Mouse (Mus musculus): Measurements from ENCODE around the gene U2surp. TPM values are rescaled to one million over a fixed set of nuclear protein-coding genes. Genes with fewer than 3 reads are reported as not detected.
"Not testable (repeated sequence)": the region's sequence is repeated elsewhere in the genome, so short reads cannot be mapped to it uniquely, and the experiment has no call there.

Gene U2surp
- polyA plus RNA-seq, 1 experiment = 51.8 TPM

GRCm38 (mm10) chr9:95478443-95478842 lies 33.4 kb downstream of the U2surp start:
- TF ChIP-seq CTCF (IDR thresholded peaks at IDR 0.05; ENCODE audit: low read depth, low read length) (no peak), POLR2A (IDR thresholded peaks at IDR 0.05; ENCODE audit: borderline replicate concordance, low read depth, low read length) (no peak)
- Histone ChIP-seq H3K4me3 (ENCODE audit: insufficient read depth, low read length) (no peak overlapping the region), H3K27ac (ENCODE audit: insufficient read depth, low read depth, low read length) (no peak overlapping the region), H3K4me1 (ENCODE audit: control insufficient read depth, insufficient read depth, low read length) (no peaks in the 10 kb centered on the region)

- no peak overlapping the region for H3K4me3 ChIP-seq (ENCODE audit: insufficient read depth, low read length)
- TF ChIP-seq CTCF (IDR thresholded peaks at IDR 0.05; ENCODE audit: low read depth, low read length) = no peak
- no peak for TF ChIP-seq POLR2A (IDR thresholded peaks at IDR 0.05; ENCODE audit: borderline replicate concordance, low read depth, low read length)
- no peaks in the 10 kb centered on the region for H3K4me1 ChIP-seq (ENCODE audit: control insufficient read depth, insufficient read depth, low read length)
Observed at GRCm38 (mm10) chr9:95472926-95473325, 38.9 kb downstream of the U2surp start.

GRCm38 (mm10) chr9:95469011-95469576 lies 42.7 kb downstream of the U2surp start:
- not testable (repeated sequence) for H3K27ac ChIP-seq (ENCODE audit: insufficient read depth, low read depth, low read length); H3K4me1 ChIP-seq (ENCODE audit: control insufficient read depth, insufficient read depth, low read length); H3K4me3 ChIP-seq (ENCODE audit: insufficient read depth, low read length)

More at GRCm38 (mm10) chr9:95472926-95473325, 38.9 kb downstream of the U2surp start:
- no peak overlapping the region for H3K27ac ChIP-seq (ENCODE audit: insufficient read depth, low read depth, low read length)

DNA sequence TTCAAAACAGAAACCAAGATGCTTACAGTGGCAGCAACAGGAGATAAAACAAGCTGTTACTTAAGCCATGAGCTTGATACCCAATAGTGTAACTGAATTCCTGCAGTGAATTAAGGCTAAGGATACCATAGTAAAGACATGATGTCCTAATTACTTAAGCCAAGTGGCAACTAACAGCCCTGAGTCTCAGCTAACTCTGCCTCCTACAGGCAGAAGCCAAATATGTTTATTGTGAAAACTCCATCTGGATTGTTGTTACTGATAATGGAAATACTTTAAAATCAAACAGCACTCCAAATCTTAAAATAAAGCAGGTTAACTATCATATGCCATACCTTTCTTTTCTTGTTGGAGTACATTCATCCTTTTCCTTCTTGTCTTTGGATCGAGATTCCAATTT lies 47.8 kb downstream of the U2surp start:
- Histone ChIP-seq H3K27ac (ENCODE audit: insufficient read depth, low read depth, low read length) (no peak overlapping the region), H3K4me1 (ENCODE audit: control insufficient read depth, insufficient read depth, low read length) (peaks cover 4% of the 10 kb centered on the region; the same call in 1 of the 2 replicates), H3K4me3 (ENCODE audit: insufficient read depth, low read length) (no peak overlapping the region)
- TF ChIP-seq CTCF (IDR thresholded peaks at IDR 0.05; ENCODE audit: low read depth, low read length) (no peak), POLR2A (IDR thresholded peaks at IDR 0.05; ENCODE audit: borderline replicate concordance, low read depth, low read length) (no peak)

GRCm38 (mm10) chr9:95451931-95452330 lies 59.9 kb downstream of the U2surp start:
- Histone ChIP-seq H3K27ac (ENCODE audit: insufficient read depth, low read depth, low read length) (no peak overlapping the region), H3K4me3 (ENCODE audit: insufficient read depth, low read length) (no peak overlapping the region), H3K4me1 (ENCODE audit: control insufficient read depth, insufficient read depth, low read length) (peaks cover 9% of the 10 kb centered on the region)
- TF ChIP-seq POLR2A (IDR thresholded peaks at IDR 0.05; ENCODE audit: borderline replicate concordance, low read depth, low read length) (no peak), CTCF (IDR thresholded peaks at IDR 0.05; ENCODE audit: low read depth, low read length) (no peak)

DNA sequence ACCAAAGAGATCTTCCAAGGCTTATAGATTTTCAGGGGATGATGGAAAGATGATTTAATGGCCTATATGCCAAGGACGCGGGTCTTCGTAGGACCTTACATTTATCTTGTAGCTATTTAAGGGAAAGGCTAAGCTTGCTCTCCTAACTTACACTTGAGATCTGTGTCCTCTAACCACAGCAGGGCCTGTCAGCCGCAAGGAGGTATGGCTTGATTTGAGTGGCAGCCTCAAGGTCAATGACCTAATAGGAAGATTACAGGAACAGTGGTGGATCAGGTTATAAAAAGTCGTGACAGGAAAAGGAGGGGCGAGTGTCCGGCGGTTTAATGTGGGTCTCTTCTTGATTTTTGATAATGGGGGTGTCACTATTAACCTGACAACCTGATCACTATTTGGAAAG lies 61.2 kb downstream of the U2surp start:
- Histone ChIP-seq H3K27ac (ENCODE audit: insufficient read depth, low read depth, low read length) (no peak overlapping the region), H3K4me1 (ENCODE audit: control insufficient read depth, insufficient read depth, low read length) (peaks cover 9% of the 10 kb centered on the region), H3K4me3 (ENCODE audit: insufficient read depth, low read length) (no peak overlapping the region)
- TF ChIP-seq POLR2A (IDR thresholded peaks at IDR 0.05; ENCODE audit: borderline replicate concordance, low read depth, low read length) = no peak

DNA sequence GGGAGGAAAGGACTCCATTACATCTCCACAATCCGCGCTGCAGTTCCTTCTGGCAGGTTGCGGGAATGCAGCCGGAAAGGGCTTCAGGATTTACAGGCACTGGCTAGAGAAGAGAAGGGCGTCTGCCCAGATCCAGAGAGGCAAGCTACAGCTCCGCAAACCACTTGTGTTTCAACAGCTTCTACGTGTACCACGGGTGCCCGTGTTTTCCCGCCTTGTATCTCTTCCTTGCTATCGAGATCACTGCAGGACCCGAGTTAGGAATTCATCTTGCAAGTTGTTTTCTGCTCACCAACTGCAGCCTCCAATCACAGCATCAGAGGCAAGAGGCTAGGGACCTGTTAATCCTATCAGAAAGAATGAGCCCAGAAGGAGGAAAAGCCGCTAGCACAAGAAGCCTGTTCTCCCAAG lies 69.5 kb downstream of the U2surp start:
- TF ChIP-seq CTCF (IDR thresholded peaks at IDR 0.05; ENCODE audit: low read depth, low read length) (no peak), POLR2A (IDR thresholded peaks at IDR 0.05; ENCODE audit: borderline replicate concordance, low read depth, low read length) (no peak)
- Histone ChIP-seq H3K4me3 (ENCODE audit: insufficient read depth, low read length) (no peak overlapping the region), H3K27ac (ENCODE audit: insufficient read depth, low read depth, low read length) (no peak overlapping the region), H3K4me1 (ENCODE audit: control insufficient read depth, insufficient read depth, low read length) (no peaks in the 10 kb centered on the region)

GRCm38 (mm10) chr9:95437883-95438282 lies 73.9 kb downstream of the U2surp start:
- H3K4me1 ChIP-seq (ENCODE audit: control insufficient read depth, insufficient read depth, low read length) = no peaks in the 10 kb centered on the region
- H3K4me3 ChIP-seq (ENCODE audit: insufficient read depth, low read length) = no peak overlapping the region
- no peak overlapping the region for H3K27ac ChIP-seq (ENCODE audit: insufficient read depth, low read depth, low read length)
- TF ChIP-seq CTCF (IDR thresholded peaks at IDR 0.05; ENCODE audit: low read depth, low read length) (no peak), POLR2A (IDR thresholded peaks at IDR 0.05; ENCODE audit: borderline replicate concordance, low read depth, low read length) (no peak)

DNA sequence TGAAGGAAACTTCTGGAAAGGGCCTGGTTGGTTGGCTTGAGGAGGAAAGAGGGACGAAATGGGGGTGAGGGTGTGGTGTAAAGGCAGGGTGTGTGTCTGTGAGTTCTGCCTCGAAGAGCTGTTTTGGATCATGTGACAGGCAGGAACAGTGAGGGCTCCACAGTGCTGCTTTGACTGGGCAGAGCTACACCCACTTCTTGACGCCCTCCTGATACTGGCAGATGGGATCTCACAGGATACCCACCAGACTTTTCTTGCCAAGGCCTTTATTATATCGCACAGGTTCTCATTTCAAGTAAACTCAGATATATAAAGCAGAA lies 75.5 kb downstream of the U2surp start:
- Histone ChIP-seq H3K27ac (ENCODE audit: insufficient read depth, low read depth, low read length) (no peak overlapping the region), H3K4me1 (ENCODE audit: control insufficient read depth, insufficient read depth, low read length) (no peaks in the 10 kb centered on the region), H3K4me3 (ENCODE audit: insufficient read depth, low read length) (no peak overlapping the region)
- TF ChIP-seq POLR2A (IDR thresholded peaks at IDR 0.05; ENCODE audit: borderline replicate concordance, low read depth, low read length) (no peak), CTCF (IDR thresholded peaks at IDR 0.05; ENCODE audit: low read depth, low read length) (no peak)

DNA sequence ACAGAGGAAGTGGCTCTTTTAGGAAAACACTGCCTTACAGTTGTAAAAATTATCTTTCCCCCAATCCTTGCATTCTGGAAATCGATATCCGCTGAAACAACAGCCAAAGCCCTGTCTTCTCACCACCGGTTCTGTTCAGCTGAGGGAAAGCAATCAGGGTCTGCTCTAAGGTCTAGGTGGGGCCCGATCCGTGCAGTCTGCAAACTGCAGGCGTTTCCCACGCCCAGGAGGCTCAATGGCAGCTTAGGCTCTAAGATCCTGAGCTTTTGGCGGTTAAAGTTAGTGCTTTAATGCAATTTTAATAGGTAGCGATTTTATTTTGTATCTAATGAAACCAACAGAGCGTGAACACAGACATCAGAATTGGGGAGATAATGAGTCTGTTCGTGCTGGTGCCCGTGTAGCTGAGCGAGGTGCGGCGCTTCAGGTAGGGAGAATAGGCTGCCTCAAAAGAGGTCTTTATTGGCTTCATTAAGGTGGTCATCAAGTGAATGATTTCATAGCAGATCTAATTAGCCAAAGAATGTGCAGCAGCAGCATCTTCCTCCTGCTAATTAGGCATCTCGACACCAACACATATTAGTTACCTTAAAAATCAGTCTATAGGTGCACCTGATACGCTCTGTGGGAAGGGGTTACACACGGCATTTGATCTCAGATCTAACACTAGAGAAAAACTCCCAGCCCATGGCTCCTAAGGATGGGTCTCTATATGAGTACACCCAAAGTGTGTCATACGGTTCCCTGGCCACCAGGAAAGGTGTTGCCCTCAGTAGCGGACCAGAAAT lies 76.1 kb downstream of the U2surp start:
- Histone ChIP-seq H3K4me3 (ENCODE audit: insufficient read depth, low read length) (no peak overlapping the region), H3K4me1 (ENCODE audit: control insufficient read depth, insufficient read depth, low read length) (no peaks in the 10 kb centered on the region), H3K27ac (ENCODE audit: insufficient read depth, low read depth, low read length) (no peak overlapping the region)
- TF ChIP-seq POLR2A (IDR thresholded peaks at IDR 0.05; ENCODE audit: borderline replicate concordance, low read depth, low read length) (no peak), CTCF (IDR thresholded peaks at IDR 0.05; ENCODE audit: low read depth, low read length) (no peak)

Measured in bone marrow macrophage, adult 2 months (primary cell).